Mouse (Mus musculus) lung, adult 2 months (tissue): ENCODE measurements around the gene Prkcsh. TPM values are rescaled to one million over a fixed set of nuclear protein-coding genes. Genes with fewer than 3 reads are reported as not detected.

Experiments
- DNase-seq: peaks from one replicate; pipeline ENCODE4 v3.0.0; 2022
- H3K4me1 ChIP-seq: fragments of 200-500 bp; 2 replicates; pipeline ENCODE4 v1.6.1; 2011; ENCODE audit warnings: low read length; ENCODE audit not compliant: control insufficient read depth, insufficient read depth
- H3K4me3 ChIP-seq: fragments of 200-500 bp; replicated peaks from 2 replicates; pipeline ENCODE3; 2011; ENCODE audit warnings: low read depth, mild to moderate bottlenecking, control low read depth, low read length; ENCODE audit errors: extremely low read depth
- CTCF ChIP-seq: fragments of 200-500 bp; IDR thresholded peaks from 2 replicates; pipeline ENCODE4 v1.5.1; 2011; ENCODE audit warnings: mild to moderate bottlenecking, low read length, control low read depth; ENCODE audit not compliant: insufficient read depth
- POLR2A ChIP-seq: fragments of 200-500 bp; IDR thresholded peaks from 2 replicates; pipeline ENCODE4 v1.6.1; 2011; ENCODE audit warnings: low read depth, mild to moderate bottlenecking, control low read depth, low read length, borderline replicate concordance; ENCODE audit errors: extremely low read depth
- WGBS: fragments of 180-500 bp; shearing (Covaris S2); methylation state at CpG from one replicate; pipeline ENCODE4 v1.1.7; 2018; 5-methylcytosine and 5-hydroxymethylcytosine counted together
- polyA plus RNA-seq: library from polyadenylated mRNA; depleted of rRNA; stranded (reverse); fragments of >200 nt; gene quantifications from 2 replicates; pipeline ENCODE4 v1.2.3, GENCODE M21; 2012

Prkcsh gene
- polyA plus RNA-seq, 1 experiment: 58.0 TPM

DNA sequence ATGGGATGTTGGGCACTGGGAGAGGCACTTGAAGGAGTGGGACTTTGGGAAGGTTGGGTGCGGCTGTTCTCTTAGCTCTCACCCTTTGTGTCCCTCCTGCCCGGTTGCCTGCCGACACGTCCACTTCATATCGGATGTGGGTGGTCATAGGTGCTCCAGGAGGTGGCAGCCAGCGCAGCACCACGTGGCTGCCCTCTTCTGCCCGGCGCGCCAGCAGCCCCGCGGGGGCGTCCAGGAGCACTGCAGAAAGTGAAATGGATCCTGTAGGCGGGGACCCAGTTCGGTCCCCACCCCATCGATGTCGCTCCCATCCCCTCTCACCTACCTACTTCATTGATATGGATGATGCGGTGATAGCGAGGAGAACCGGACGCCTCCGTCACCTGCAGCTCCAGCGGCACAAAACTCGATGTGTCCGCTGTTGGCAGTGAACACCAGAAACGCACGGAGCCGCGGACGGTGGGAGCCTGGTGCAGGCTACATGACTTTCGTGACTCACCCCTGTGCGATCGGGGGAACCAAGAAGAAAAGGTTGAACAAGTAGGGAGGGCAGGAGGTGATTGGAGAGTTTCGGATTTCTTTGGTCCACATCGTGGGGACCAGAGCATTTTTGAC, 41.1 kb upstream of the Prkcsh start:
- 5% methylated on average over 35 of the region's 35 CpGs for WGBS
- no peak for TF ChIP-seq POLR2A
- TF ChIP-seq CTCF: no peak
- DNase-seq: peak; percentile 18
- Histone ChIP-seq H3K4me3 (peak overlapping the region; percentile 43), H3K4me1 (peaks cover 22% of the 10 kb centered on the region)

DNA sequence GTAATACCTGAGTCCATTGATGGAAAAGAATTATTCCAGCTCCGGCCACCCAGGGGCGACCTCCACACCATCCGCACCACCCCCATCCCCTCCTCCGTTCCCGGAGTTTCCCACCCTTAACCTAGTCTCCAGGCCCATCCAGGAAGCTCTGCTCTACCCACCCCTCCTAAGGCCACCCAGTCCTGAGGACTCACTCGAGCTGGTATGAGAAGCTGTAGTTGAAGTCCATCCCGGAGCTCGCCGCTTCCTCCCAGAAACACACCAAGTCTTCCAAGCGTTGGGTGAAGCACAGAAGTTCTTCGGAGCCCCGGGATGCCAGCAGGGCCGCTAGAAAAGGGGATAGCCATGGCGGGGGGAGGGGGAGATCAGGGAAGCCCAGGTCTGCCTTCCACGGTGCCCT, 40.6 kb upstream of the Prkcsh start:
- under 1% methylated on average over 15 of the region's 15 CpGs for WGBS
- TF ChIP-seq CTCF: no peak
- no peak for TF ChIP-seq POLR2A
- Histone ChIP-seq H3K4me1 (peaks cover 22% of the 10 kb centered on the region), H3K4me3 (peak overlapping the region; percentile 25)
- no peak for DNase-seq

DNA sequence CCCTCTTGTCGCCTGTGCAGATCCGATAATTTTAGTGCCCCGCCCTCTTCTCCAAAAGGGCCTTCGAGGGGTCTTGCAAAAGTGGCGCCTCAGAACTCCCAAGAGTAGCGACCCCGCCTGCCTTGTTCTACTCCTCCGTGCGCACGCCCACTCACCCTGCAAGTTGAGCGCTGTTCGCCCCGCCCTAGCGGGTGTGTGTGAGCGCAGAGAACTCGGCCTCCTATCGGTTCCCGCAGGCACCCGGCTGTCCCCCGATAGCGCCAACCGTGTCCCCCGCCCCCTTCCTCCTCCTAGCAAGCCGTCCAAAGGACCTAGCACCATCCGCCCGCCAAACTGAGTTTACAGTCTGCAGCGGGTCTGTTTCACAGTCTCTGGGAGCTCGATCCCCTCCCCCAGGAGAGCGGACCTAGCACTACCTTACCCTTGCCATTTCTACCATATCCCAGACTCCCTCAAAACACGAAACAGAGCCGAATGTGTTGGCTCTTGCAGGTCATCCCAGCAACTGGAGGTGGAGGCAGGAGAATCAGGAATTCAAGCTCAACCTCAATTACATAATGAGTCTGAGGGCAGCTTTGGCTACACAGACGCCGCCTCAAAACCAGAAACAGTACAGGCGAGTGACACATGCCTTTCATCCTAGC, 40.1 kb upstream of the Prkcsh start:
- no peak for TF ChIP-seq CTCF
- no peak for TF ChIP-seq POLR2A
- DNase-seq: peak; percentile 46
- H3K4me3 ChIP-seq: peak overlapping the region; percentile 25
- WGBS: 4% methylated on average over 34 of the region's 34 CpGs
- H3K4me1 ChIP-seq: peaks cover 22% of the 10 kb centered on the region

DNA sequence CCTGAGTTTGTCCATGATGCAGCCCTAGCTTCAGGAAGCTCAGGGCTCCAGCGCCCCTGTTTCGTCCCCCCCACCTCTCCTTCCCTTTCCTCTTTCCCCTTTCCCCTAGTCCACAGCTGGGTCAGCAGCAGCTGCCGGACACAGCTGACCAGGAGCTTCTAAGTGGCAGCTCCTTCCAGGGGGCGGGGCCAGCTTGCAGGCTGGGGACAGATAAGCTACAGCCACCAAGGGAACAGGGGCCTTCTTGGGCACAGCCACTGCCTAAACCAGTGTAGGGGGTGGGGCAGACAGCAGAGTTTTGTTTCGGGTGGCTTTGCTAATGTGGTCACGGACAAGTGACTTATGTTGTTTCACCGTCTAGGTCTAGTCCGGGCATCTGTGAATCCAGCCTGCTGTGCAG, 39.2 kb upstream of the Prkcsh start, which contains the start of gene Epor:
Epor (minus strand) TSS at position 90 of the 400 bp plus-strand sequence.
- Histone ChIP-seq H3K4me3 (peak within 1 kb of the TSS; percentile 25), H3K4me1 (peaks cover 22% of the 10 kb centered on the region)
- DNase-seq: no peak
- TF ChIP-seq POLR2A (no peak), CTCF (no peak)
- 21% methylated on average over 8 of the region's 8 CpGs for WGBS

DNA sequence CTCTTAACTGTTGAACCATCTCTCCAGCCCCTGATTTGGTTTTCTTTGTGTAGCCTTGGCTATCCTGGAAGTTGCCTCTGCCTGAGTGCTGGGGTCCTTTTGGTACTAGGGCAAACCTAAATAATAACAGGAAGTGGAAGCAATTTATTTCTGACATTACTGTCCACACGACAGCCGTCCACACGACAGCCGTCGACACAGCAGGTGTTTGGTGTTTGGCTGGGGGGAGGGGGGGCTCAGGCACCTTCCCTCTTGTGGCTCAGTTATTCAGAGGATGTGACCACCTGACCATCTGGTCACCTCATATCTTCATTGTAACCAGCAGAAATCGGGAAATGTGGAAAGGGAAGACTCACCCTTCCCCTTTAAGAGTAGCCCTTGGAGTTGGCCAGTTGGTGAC, 33.7 kb upstream of the Prkcsh start:
- TF ChIP-seq CTCF (no peak), POLR2A (no peak)
- WGBS: 41% methylated on average over 6 of the region's 6 CpGs
- Histone ChIP-seq H3K4me1 (no peaks in the 10 kb centered on the region), H3K4me3 (no peak overlapping the region)
- no peak for DNase-seq

DNA sequence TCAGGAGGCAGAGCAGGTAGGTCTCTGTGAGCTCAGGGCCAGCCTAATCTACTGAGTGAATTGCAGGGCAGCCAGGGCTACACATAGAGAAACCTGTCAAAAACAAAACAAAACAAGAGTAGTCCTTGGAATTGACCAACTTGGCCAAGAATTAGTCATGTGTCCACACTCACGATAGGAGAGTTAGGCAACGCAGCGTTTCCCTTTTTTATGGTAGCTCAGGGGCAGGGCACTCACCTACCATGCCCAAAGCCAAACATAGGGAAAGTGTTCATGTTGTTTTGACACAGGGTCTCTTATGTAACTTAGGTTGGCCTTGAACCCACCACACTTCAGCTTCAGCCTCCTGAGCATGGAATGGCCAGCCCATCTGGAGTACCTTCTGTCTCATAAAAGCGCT, 33.3 kb upstream of the Prkcsh start:
- no peak for TF ChIP-seq POLR2A
- no peak for TF ChIP-seq CTCF
- 75% methylated on average over 4 of the region's 4 CpGs for WGBS

DNA sequence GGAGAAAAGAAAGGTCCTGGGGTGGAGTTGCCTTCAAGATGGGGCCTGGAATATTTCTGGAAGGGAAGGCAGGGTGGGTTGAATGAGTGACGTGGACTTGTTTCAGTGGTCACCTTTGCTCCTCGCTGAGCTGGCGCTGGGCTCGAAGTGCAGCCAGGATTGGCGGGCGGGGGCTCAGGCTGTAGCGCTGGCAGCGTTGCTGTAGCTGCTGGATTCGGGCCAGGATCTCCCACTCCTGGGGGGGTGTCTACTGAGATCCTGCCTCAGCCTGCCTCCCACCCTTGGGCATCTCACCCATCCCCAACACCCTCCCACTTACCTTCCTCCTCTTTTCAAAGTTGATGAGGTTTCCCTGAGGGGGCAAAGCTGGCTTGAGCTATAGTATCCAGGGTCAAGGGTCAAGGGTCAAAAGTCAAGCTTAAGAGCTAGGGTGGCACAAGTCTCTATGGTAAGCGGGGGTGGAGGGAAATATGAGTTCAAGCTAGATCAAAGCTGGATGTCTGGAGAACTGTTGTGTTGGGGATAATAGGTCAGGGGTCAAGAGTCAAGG, 25.9 kb upstream of the Prkcsh start:
- Histone ChIP-seq H3K4me3 (no peak overlapping the region), H3K4me1 (no peaks in the 10 kb centered on the region)
- 83% methylated on average over 10 of the region's 10 CpGs for whole genome bisulfite sequencing
- no peak for DNase-seq
- no peak for TF ChIP-seq CTCF
- TF ChIP-seq POLR2A: no peak

More for the DNA sequence above, 33.3 kb upstream of the Prkcsh start:
- no peak for DNase-seq
- Histone ChIP-seq H3K4me1 (no peaks in the 10 kb centered on the region), H3K4me3 (no peak overlapping the region)

DNA sequence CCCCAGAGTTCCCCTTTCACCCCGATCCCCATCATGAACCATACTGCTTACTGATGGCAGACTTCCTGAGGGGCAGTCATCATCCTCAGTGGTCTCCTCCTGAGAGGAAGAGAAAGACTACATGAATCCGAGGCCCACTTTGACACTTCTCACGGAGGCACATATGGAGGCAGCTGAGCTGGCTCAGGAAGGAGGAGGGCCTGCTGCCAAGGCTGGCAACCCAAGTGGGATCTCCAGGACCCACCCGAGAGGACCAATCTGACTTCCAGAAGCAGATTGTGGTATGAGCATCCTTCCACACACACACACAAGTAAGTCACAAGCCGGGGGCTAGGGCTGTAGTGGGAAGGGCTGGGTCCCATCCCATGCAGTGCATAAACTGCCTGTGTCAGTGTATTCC, 25.3 kb upstream of the Prkcsh start:
- Histone ChIP-seq H3K4me3 (no peak overlapping the region), H3K4me1 (no peaks in the 10 kb centered on the region)
- 65% methylated on average over 5 of the region's 5 CpGs for WGBS
- TF ChIP-seq CTCF: no peak
- TF ChIP-seq POLR2A: no peak
- DNase-seq: no peak

DNA sequence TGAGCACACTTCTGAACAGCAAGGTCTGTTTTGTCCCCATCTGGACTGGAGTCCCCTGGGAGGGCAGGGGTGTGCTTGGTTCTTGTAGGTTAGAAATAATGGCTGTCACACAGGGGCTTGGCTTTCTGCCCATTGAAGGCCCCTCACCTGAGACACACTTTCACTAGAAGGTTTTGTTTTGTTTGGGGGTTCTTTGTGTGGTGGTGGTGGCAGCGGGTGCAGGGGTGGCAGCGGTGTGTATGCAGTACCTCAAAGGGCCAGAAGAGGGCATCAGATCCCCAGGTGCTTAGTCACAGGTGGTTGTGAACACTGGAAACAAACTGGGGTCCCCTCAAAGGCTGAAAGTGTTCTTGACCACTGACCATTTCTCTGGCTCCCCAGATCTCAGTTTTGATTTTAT, 24.6 kb upstream of the Prkcsh start:
- TF ChIP-seq POLR2A: no peak
- TF ChIP-seq CTCF: peak; percentile 64
- H3K4me1 ChIP-seq: no peaks in the 10 kb centered on the region
- WGBS: 39% methylated on average over 2 of the region's 2 CpGs
- no peak overlapping the region for H3K4me3 ChIP-seq
- peak; percentile 56 for DNase-seq

DNA sequence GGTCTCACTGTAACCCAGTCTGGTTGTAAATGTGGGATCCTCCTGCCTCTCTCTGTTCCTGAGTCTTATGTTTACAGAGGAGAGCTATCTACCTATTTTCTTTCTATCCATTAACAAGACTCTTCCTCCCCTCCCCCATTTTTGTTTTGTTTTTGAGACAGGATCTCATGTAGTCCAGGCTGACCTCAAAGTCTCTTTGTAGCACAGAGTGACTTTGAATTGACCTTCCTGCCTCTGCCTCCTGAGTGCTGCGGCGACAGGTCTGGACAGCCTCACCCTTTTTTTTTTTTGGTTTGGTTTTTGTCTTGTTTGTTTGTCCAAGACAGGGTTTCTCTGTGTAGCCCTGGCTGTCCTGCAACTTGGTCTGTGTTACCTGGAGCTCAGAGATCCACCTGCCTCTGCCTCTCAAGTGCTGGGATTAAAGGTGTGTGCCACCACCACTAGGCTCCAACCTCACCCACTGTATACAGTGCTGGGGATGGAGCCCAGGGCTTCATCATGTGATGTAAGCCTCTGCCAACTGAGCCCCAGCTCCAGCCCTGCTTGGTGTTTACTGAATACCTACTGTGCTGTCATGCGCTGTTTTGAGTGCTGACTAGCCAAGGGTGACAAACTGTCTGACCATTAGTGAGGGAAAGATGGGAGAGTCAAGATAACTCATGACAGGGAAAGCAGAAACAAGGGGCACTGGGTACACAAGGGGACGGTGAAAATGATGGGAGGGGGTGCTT, 24.0 kb upstream of the Prkcsh start:
- 82% methylated on average over 4 of the region's 4 CpGs for WGBS
- H3K4me1 ChIP-seq: no peaks in the 10 kb centered on the region
- DNase-seq: no peak
- no peak for TF ChIP-seq POLR2A
- TF ChIP-seq CTCF: no peak
- H3K4me3 ChIP-seq: no peak overlapping the region
